Mouse (Mus musculus) kidney, postnatal 0 days (tissue): ENCODE measurements at regions not wholly inside any gene's neighbourhood (a gene's known extent, or its start where the extent isn't known, plus 50 kb on each side); places are given as distances from the start of the nearest gene placed in this dataset.

Experiments
- ATAC-seq: fragments of 200-750 bp; cut with Nextera tagmentation; replicated peaks from 2 replicates; pipeline ENCODE4 v1.8.0; 2017; ENCODE audit warnings: low read depth, moderate number of reproducible peaks, moderate TSS enrichment, moderate library complexity; ENCODE audit not compliant: low FRiP score
- DNase-seq: peaks from one replicate; pipeline ENCODE4 v3.0.0-alpha.2; 2016; ENCODE audit warnings: low spot score
- H3K27ac ChIP-seq: fragments of 300-500 bp; sonication (generic); 2 replicates; pipeline ENCODE4 v1.5.1; 2014; ENCODE audit warnings: mild to moderate bottlenecking
- H3K27me3 ChIP-seq: fragments of 300-500 bp; sonication (generic); 2 replicates; pipeline ENCODE4 v1.6.1; 2014; ENCODE audit warnings: low read length, mixed read lengths; ENCODE audit not compliant: insufficient read depth
- H3K36me3 ChIP-seq: fragments of 300-500 bp; sonication (generic); 2 replicates; pipeline ENCODE4 v1.6.1; 2014; ENCODE audit warnings: low read length, mixed read lengths; ENCODE audit not compliant: insufficient read depth
- H3K4me1 ChIP-seq: fragments of 300-500 bp; sonication (generic); replicated peaks from 2 replicates; pipeline ENCODE4 v1.6.1; 2014; ENCODE audit warnings: antibody characterized with exemption, low read length, mixed read lengths; ENCODE audit not compliant: insufficient read depth
- H3K4me2 ChIP-seq: fragments of 300-500 bp; sonication (generic); 2 replicates; pipeline ENCODE4 v1.6.1; 2014; ENCODE audit warnings: mild to moderate bottlenecking, low read length, moderate library complexity, mixed read lengths
- H3K4me3 ChIP-seq: fragments of 300-500 bp; sonication (generic); replicated peaks from 2 replicates; pipeline ENCODE4 v1.5.1; 2014; ENCODE audit warnings: low read depth, low read length
- H3K9ac ChIP-seq: fragments of 300-500 bp; sonication (generic); 2 replicates; pipeline ENCODE4 v1.6.1; 2014; ENCODE audit warnings: low read depth, low read length
- H3K9me3 ChIP-seq: fragments of 300-500 bp; sonication (generic); replicated peaks from 2 replicates; pipeline ENCODE4 v1.6.1; 2016; ENCODE audit warnings: low read length, inconsistent platforms, mixed read lengths
- CTCF ChIP-seq: IDR thresholded peaks from 2 replicates; pipeline ENCODE4 v1.5.1; 2016; ENCODE audit warnings: antibody characterized with exemption, low read depth, mild to moderate bottlenecking, moderate library complexity
- WGBS: fragments of 180-500 bp; shearing (Covaris S2); extraction: QIAGEN DNeasy Blood & Tissue Kit; methylation state at CpG from one replicate; pipeline ENCODE4 v1.1.7; 2014; 5-methylcytosine and 5-hydroxymethylcytosine counted together

GRCm38 (mm10) chr6:127317309-127317708 lies 129.3 kb upstream of the Parp11 start:
- Histone ChIP-seq H3K9me3 (no peaks in the 10 kb centered on the region), H3K27ac (no peak overlapping the region), H3K36me3 (no peaks in the 10 kb centered on the region), H3K9ac (no peak overlapping the region), H3K27me3 (no peaks in the 10 kb centered on the region), H3K4me3 (no peak overlapping the region), H3K4me1 (no peaks in the 10 kb centered on the region), H3K4me2 (no peak overlapping the region)
- 66% methylated on average over 1 of the region's 1 CpGs for WGBS
- DNase-seq (no peak), ATAC-seq (no peak)
- TF ChIP-seq CTCF, result no peak

- Histone ChIP-seq H3K27ac (no peak overlapping the region), H3K4me1 (no peaks in the 10 kb centered on the region), H3K36me3 (no peaks in the 10 kb centered on the region), H3K4me2 (no peak overlapping the region), H3K27me3 (no peaks in the 10 kb centered on the region), H3K9ac (no peak overlapping the region), H3K9me3 (no peaks in the 10 kb centered on the region), H3K4me3 (no peak overlapping the region)
- DNase-seq (no peak), ATAC-seq (no peak)
- no peak for TF ChIP-seq CTCF
- WGBS, result 60% methylated on average over 8 of the region's 8 CpGs
Observed at GRCm38 (mm10) chr6:127318746-127319582, 127.7 kb upstream of the Parp11 start.

- WGBS, result 85% methylated on average over 4 of the region's 4 CpGs
- Histone ChIP-seq H3K36me3 (no peaks in the 10 kb centered on the region), H3K27me3 (no peaks in the 10 kb centered on the region), H3K9me3 (no peaks in the 10 kb centered on the region), H3K4me2 (no peak overlapping the region), H3K4me3 (no peak overlapping the region), H3K27ac (no peak overlapping the region), H3K9ac (no peak overlapping the region), H3K4me1 (no peaks in the 10 kb centered on the region)
- no peak for ATAC-seq
- no peak for DNase-seq
- no peak for TF ChIP-seq CTCF
Observed at GRCm38 (mm10) chr6:127320600-127320999, 126.0 kb upstream of the Parp11 start.

- no peak for TF ChIP-seq CTCF
- Histone ChIP-seq H3K4me1 (no peaks in the 10 kb centered on the region), H3K9ac (no peak overlapping the region), H3K4me2 (no peak overlapping the region), H3K27me3 (no peaks in the 10 kb centered on the region), H3K4me3 (no peak overlapping the region), H3K36me3 (no peaks in the 10 kb centered on the region), H3K27ac (no peak overlapping the region), H3K9me3 (no peaks in the 10 kb centered on the region)
- 91% methylated on average over 3 of the region's 3 CpGs for WGBS
- ATAC-seq, result no peak
- DNase-seq, result no peak
Observed at GRCm38 (mm10) chr6:127321031-127321430, 125.6 kb upstream of the Parp11 start.

- Histone ChIP-seq H3K4me2 (no peak overlapping the region), H3K27ac (no peak overlapping the region), H3K9me3 (no peaks in the 10 kb centered on the region), H3K36me3 (no peaks in the 10 kb centered on the region), H3K4me1 (no peaks in the 10 kb centered on the region), H3K4me3 (no peak overlapping the region), H3K9ac (no peak overlapping the region), H3K27me3 (no peaks in the 10 kb centered on the region)
- 83% methylated on average over 7 of the region's 7 CpGs for WGBS
- TF ChIP-seq CTCF, result no peak
- no peak for DNase-seq
- no peak for ATAC-seq
Observed at GRCm38 (mm10) chr6:127322398-127322797, 124.2 kb upstream of the Parp11 start.

GRCm38 (mm10) chr6:127324984-127325383 lies 121.7 kb upstream of the Parp11 start:
- peak; percentile 84 for TF ChIP-seq CTCF
- WGBS, result 44% methylated on average over 5 of the region's 5 CpGs
- no peak overlapping the region for H3K27ac ChIP-seq
- H3K4me2 ChIP-seq, result no peak overlapping the region
- H3K9me3 ChIP-seq, result no peaks in the 10 kb centered on the region
- H3K27me3 ChIP-seq, result no peaks in the 10 kb centered on the region
- no peak overlapping the region for H3K9ac ChIP-seq
- no peak overlapping the region for H3K4me3 ChIP-seq
- ATAC-seq (no peak), DNase-seq (peak; percentile 87)
- H3K4me1 ChIP-seq, result peaks cover 4% of the 10 kb centered on the region; the same call in 1 of the 2 replicates
- no peaks in the 10 kb centered on the region for H3K36me3 ChIP-seq
